Mouse (Mus musculus) mature B cell (primary cell): Measurements from ENCODE around the gene Mlph.

Source experiments
- in situ Hi-C: fragments of 300-500 bp; cut with MboI; formaldehyde crosslinking; loops from 2 replicates; pipeline ENCODE4 v1.14.3; 2019

Mlph gene

DNA sequence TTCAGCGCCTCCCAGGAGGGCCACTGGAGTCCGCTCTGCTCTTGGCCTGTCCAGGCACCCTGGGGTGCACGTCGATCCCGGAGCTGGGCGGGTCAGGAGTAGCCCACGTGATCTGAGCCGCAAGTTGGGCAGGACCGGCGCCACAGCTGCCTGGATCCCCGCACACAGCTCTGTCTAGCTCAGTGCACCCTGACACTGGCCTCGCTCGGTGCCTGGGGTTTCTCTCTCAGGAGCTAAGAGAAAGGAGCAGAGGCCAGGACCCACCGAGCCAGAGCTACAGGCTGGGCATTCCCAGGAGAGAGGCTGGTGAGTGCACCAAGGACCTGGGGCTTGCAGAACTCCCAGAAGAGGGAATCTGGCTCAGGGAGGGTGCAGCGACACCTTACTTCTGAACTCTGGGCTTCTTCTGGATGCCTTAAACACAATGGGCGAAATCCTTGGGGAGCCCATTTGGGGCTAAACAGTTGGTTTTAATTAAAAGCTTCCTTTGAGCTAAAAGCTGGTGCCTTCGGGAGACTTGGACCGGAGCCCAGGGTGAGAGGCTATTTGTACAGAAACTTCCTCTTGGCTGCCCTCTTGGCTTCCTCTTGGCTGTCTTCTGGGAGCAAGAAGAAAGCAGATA is at the start of gene Mlph:
TSS of gene Mlph (plus strand) at position 138 of the 622 bp plus-strand sequence.
- in situ Hi-C loops: no loop called here

DNA sequence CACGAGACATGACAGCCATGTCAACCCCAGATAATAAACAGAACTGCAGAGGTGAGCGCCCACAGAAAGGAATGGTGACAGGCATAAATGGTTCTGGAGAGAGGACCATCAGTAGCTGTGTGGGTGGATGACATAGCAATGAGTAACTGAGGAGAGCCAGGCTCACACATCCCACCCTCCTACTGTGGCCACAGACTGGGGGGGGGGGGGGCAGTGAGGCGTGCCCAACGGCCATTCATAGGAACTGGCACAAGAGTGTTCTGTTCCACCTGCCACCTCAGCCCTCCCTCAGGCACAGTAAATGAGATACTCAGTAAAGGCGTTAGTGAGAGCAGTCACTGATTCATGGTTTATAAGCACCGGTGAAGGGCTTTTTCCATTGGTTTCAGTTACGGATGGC is 48.2 kb upstream of the Mlph start:
- in situ Hi-C loops: no loop called here

DNA sequence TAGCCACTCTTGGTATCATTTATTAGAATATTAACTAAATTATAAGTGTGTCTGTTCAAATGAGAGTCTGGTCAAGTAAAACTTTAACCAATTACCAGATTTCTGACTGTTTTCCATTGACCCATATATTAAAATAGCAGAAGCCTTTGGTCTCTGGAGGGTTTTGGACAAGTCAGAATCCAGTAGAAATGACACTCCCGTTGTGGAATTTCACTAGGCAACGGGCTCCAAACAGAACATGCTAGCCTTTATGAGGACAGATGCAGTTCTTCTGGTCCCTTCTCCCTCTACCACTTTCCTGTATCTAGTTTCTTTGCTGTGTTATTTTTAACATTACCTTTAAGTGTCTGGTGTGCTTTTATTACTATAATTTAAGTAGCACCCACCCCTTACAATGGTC is 44.3 kb upstream of the Mlph start:
- in situ Hi-C loops: no loop called here

DNA sequence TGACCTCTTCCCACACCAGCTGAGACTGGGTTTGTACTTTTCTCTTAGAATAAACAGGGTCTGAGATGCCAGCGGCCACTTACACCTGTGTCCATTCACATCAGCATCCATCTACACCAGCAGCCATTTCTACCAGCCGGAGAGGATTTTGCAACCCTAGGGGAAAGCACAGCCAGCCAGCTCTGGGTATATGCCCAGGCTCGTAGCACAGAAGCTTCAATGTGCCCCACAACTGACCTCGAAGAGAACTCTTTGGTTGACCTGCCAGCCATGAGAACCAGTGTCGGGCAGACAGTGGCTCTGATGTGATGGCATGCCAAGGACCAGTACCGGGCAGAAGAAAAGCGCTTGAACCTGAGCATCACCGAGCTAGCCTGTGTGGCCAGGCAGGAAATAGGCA is 39.5 kb upstream of the Mlph start:
- in situ Hi-C loops: no loop called here

DNA sequence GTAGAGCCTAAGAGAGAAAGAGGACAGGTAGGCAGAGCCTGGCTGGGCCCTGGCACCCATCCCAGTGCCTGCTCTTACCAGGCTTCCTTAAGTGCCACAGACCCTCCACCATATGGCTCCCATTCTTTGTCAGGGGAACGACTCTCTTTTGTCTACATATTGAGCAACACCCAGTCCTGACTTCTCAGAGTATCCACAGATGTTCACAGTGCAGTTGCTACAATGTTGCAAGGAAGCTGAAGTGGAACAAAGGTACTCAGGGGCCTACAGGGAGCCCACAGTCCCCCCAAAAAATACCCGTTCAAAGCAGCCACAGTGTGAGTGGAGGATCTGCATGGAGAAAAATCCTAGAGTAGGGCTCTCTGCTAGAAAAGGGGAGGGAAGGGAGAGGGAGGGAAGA is 38.9 kb upstream of the Mlph start:
- in situ Hi-C loops: no loop called here

DNA sequence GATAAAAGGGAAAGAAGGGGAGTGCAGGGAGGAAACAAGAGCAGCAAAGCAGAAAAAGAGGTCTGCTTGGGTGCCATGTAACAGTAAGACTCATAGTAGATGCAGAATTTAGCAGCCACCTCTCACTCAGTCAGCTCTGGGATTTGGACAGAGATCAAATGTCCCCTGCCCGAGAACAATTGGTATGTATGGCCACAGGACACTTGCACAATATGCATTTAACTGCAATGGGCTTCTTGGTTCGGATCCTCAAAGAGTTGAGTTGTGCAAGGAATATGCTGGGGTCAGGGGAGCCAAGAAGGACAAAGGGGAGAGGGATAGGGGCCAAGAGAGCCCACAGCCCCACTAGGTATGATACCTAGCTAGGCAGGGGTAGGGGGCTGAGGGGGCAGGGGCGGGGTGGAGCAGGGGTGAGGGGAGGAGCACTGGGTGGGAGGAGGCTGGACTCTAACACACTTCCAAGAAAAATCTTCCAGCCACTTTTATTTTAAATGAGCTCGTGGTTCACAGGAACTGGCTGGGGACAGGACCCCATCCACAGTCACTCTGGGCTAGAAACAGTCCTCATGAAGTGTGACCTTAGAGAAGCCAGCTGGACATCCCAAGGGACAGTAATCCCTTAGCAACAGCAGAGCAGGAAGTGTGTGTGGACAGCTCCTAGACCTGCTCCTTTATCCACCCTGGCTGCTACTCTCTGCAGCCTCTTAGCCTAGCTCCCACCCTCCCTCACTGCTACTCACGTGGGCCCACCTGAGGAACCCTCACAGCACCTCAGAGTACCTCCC is 38.2 kb upstream of the Mlph start:
- in situ Hi-C loops: no loop called here

DNA sequence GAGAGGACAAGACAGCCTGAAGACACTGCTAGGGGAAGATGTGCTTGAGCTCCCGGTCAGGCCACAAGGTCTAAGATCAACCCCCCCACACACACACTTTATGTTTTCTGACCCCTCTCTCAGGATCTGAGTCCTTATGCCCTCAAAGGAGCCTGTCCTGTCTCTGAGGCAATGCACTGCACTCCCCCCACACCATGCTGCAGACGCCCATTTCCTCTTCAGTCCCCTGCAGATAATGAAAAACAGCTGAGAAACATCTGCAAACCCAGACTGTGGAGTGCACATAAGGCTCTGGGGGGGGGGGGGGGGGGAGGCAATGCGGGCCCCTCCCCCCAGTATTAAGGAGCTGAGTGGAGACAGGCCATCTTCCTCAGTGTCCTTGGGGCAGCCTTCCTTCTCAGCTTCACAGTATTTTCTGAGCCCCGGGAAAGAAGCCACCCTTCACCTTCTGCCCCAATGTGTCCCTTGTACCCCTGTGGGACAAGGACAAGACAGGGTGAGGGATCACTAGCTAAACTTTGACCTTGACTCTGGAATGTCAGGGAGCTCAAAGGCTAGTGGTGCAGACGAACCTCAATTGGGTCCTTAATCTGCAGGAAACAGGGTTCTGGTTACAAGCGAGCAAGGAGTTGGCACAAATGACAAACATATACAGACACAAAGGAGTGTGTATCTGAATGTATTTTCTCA is 29.0 kb upstream of the Mlph start:
- in situ Hi-C loops: no loop called here

DNA sequence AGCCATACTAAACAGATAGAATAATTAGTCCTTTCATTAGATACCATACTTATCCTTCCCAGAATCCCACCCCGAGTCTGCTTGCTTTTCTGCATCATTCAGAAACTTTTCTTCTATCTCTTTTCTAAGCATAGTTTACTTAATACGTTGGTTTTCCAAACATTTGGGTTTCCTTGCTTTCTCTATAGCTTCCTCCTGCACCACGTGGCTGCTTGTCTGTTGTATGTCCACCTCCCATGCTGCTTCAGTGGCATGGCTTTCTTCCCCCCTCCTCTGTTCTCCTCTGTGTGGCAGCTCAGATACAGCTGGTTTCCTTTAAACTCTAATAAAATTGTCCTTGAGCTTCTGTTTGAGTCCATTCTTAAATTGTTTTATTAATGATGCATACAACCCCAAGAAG is 20.4 kb upstream of the Mlph start:
- in situ Hi-C loops: no loop called here

DNA sequence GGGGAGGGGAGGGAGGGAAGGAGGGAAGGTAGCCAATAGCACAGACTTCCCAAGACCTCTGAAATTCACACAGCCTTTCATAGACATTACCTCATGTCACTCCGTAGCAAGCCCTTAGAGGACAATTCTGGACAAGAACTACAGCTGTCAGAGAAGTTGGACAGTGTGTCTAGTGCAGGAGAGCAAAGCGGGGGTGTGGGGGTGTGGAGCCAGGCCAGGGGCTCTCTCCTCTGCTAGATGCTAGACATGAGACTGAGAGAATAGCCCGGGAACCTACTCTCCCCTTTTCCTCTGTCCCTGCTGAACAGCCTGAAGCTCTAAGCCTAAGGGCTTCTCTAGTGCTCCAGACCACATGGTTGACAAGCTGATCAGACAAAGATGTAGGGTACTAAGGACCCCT is 19.9 kb upstream of the Mlph start:
- in situ Hi-C loops: no loop called here

DNA sequence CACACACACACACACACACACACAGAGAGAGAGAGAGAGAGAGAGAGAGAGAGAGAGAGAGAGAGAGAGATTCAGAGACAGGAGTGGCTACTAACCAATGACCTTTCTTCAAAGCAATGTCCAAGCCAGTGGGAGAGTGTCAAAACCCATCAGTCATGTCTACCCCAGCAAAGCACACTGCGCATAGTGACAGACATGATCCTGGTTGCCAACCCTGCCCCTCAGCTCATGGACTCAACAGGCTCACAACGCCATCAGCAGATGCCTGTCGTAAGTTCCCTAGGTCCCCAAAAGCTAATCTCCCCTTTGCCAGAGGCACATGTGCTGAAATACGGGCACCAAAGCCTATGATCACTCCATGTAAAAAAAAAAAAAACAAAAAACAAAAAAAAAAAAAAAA is 18.6 kb upstream of the Mlph start:
- in situ Hi-C loops: no loop called here

DNA sequence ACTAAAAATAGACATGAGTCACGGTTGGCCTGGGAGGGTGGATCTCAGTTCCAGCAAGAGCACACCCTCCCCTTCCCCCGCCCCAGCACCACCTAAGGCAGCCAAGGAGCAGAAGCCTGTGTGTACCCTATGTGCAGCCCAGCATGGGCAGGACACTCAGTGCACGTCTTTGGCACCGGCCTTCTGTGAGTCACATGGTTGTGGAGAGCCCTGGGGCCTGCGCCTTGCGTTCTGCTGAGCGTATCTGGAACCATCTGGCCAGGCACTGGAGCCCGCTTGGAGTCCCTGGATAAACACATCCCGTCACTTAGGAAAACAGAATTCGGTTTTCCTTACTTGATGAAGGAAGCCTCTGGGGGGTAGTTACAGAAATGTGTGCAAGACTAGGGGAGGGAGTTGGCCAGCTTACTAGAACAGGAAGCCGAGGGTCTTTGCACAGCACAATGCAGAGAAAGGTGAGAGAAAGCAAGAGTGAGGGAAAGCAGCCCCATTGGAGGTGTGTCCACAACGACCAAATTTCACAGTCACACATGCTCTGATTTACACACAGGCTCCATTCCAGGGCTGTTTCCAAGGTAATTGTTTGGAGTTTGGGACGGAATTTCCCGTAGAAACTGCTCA is 18.0 kb upstream of the Mlph start:
- in situ Hi-C loops: no loop called here

DNA sequence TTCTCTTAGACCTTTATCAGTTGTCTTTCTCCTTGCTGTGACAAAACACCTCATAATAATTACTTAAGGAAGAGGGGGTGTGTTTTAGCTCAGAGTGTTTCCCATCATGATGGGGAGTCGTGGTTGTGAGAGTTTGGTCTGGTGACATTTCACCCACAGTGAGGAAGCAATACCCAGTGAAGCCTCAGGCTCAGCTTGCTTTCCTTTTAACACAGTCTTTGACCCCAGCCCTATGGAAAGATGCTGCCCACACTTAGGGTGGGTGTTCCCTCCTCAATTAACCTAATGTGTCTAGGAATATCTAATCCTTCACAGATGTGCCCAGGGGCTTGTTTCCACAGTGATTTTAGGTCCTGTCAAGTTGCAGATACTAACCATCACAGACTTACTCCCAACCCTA is 16.9 kb upstream of the Mlph start:
- in situ Hi-C loops: no loop called here

DNA sequence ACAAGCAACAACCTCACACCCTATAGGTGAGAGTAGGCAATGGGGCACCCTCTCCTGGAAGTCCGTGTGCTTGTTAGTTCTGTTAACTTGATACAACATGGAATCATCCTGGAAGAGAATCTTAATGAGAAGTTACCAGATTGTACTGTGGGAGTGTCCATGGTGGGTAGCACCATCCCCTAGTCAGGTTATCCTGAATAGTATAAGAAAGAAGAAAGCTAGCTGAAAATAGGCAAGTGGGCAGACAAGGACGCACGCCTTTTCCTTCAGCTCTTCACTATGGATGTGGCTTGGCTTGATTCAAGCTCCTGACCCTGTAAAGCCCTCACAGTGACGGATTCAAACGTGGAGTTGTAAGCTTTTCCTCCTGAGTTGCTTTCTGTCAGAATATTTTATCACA is 15.1 kb upstream of the Mlph start:
- in situ Hi-C loops: no loop called here

DNA sequence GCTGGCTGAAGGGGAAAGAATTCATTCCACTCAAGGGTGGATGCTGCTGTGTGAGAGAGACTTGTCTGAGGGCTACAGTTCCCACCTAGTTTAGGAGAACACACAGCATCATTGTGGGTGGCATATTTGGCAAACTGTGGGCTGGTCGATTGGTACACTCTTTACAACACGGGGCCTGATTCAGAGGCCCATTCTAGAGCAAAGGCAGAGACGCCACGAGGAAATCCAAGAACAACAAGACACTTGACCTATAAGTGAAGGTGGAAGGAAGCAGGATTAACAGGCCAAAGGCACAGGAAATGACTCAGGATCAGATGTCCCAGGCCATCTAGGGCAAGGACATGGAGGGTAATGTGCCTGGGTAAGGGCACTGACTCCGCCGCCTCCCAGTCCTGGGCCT is 14.5 kb upstream of the Mlph start:
- in situ Hi-C loops: no loop called here

DNA sequence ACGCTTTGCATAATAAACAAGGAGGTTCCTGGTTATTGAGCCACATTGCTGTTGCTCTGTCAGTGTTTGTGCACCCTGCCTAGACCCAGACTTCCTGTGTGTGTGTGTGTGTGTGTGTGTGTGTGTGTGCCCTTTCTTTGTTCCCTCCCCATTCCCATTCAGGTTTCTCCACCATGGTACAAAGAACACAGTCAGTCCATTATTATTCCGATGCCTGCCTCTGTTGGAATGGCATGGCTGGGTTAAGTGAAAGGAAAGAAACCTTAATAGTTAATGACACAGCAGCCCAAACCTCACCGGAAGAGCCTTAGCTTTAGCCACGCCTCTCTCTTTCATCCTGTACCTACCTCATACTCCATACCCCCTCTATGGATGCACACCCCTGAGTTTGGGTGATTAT is 13.6 kb upstream of the Mlph start:
- in situ Hi-C loops: no loop called here

DNA sequence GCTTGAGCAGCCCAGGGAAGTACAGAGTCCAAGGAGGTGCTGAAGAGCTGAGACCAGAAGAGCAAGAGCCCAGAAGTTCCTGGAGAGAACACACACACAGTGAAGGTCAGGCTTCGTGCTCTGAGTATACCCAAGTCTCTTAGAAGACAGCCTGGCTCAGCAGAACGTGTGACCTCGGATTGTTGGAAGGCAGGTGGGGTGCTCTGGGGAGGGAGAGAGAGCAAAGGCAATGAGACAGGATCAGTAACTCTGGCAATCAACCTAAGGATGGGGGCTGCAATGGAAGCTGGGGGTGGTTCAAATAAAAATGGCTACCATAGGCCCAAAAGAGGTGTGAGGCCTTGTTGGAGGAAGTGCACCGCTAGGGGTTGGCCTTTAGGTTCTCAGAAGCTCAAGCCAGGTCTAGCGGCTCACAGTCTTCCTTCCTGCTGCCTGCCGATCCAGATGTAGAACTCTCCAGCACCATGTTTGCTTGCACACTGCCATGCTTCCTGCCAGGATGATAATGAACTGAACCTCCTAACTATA is 13.1 kb upstream of the Mlph start:
- in situ Hi-C loops: no loop called here

DNA sequence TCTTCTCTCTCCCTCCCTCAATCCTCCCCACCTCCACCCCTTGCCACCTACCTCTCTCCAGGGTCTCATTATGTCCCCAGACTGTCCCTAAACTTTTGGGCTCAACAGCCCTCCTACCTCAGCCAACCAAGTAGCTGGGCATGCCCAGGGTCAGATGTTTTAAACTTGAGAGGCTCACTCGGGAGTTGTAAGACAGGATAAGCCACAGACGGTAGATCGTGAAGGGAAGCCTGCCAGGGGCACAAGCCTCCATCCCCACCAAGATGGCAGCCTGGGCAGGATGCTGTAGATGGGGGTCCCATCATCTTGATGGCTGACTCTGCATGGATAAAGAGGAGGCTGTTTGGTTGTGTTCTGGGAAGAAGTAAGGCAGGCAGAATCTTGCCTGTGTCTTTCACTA is 12.1 kb upstream of the Mlph start:
- in situ Hi-C loops: no loop called here

DNA sequence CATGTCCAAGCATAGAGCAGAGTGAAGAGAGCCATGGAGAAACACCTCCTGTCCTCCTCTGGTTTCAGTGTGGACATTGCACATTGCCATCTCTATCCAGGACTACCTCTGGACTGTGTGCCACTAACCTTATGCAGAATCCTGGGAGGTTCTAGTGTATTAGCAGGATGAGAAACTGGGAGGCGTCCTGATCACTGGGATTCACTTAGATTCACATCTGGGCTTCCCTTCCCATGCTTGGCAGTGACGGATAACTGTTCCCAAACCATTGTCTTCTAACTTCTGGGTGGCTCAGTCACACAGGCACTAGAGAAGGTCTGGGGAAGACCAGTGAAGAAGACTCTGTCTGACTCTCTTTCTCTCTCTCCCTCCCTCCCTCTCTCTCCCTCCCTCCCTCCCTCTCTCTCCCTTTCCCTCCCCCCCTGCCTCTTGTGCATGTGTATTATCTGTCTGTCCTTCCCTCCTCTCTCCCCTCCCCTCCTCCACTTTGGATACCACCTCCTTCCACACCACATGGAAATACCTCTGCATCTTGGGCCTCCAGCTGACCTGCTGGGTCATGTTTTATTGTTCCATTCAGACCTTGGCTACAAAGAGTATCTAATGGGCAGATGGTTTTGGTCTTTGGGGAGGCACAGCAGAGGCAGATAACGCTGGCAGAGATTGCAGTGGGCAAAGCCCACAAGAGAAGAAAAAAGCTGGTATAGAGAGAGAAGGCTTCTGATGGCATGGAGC is 11.5 kb upstream of the Mlph start:
- in situ Hi-C loops: no loop called here

DNA sequence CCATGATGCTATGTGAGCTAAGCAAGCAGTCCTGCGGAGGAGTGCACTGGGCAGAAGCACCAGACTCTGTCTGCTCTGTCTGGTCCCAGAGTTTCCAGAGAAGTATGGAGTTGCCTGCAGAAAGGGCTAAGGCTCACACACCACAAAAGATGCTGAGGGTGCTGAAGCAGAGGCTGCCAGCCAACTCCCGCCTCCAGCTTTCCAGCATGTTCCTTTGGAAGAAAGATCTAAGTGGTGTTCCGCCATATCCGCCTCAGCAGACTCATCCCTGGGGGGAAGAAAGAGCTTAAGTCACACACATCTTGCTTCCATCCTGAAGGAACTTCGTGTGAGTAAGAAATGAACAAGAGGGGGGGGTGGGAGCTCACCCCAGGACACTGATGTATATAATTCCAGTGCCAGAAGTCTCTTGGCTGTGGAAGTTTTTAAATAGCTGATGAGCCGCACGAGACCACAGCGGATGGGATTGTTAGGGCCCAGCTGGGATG is 10.9 kb upstream of the Mlph start:
- in situ Hi-C loops: no loop called here

DNA sequence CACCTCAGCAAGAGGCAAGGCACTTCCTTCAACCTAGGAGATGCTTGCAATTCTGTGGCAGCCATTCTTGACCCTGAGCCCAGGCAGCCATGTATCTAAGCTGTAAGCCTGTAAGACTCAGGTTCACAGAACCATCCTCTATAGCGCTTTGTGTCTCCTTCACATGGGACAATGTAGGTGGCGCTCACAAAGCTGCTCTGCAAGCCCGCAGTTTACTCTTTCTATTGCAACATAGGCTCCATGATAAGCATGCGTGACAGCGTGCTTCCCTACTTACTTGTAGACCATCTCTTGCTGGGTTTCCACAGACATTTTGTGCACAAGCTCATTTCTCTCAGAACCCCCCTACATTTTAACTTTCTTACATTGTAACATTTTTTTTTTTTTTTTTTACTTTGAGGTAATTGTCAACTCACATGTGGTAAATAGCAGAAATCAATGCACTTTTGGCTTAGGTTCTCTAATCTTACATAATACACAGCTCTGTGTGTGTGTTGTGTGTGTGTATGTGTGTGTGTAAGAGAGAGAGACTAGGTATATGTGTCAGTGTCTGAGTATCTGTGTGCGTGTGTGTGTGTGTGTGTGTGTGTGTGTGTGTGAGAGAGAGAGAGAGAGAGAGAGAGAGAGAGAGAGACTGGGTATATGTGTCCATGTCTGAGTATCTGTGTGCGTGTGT is 10.0 kb upstream of the Mlph start:
- in situ Hi-C loops: no loop called here

DNA sequence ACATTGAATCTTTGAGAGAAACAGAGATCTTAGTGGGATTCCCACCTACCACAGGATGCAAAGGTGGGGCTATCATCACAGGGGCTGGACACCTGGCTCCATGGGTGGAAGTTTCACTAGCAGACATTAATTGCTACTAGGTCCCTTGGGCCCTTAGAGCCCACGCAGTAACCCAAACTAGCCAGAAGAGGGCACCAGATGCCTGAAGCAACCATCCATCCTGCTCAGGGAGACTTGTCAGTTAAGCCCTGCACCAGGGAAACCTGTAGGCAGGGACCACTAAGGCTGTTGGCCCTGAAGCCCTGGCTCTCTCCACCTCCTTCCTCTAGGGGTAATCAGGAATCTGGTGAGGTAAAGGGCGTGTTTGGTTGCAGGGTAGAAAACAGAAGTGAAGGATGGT is 8.5 kb upstream of the Mlph start:
- in situ Hi-C loops: no loop called here
